Mouse (Mus musculus): ENCODE results near the gene Tyw1.

- TF ChIP-seq GATA1 (IDR thresholded peaks at IDR 0.05; ENCODE audit: borderline replicate concordance, low read length) = no peak
- no peak for TF ChIP-seq FLI1 (IDR thresholded peaks at IDR 0.05; ENCODE audit: low read length)
These were observed 1.0 kb upstream of the Tyw1 start for GRCm38 (mm10) chr5:130254164-130255016.
